Mouse (Mus musculus) G1E (cell line): ENCODE data around the gene Ppan.

Experiments
- CTCF ChIP-seq: IDR thresholded peaks from 2 replicates; pipeline ENCODE4 v1.5.1; 2012; ENCODE audit warnings: low read depth, low read length, inconsistent platforms, mixed read lengths
- GATA1 ChIP-seq: IDR thresholded peaks from 2 replicates; pipeline ENCODE4 v1.6.1; 2012; ENCODE audit warnings: borderline replicate concordance, low read length, inconsistent platforms, mixed read lengths
- GATA2 ChIP-seq: IDR thresholded peaks from 2 replicates; pipeline ENCODE4 v1.6.1; 2012; ENCODE audit warnings: low read depth, low read length, inconsistent platforms, borderline replicate concordance
- POLR2AphosphoS5 ChIP-seq: IDR thresholded peaks from 2 replicates; pipeline ENCODE4 v1.6.1; 2012; ENCODE audit warnings: low read depth, low read length, inconsistent platforms; ENCODE audit not compliant: insufficient replicate concordance
- TAL1 ChIP-seq: conservative IDR thresholded peaks from 2 replicates; pipeline ENCODE4 v1.6.1; 2012; ENCODE audit warnings: low read depth, low read length, inconsistent platforms, mixed read lengths

GRCm38 (mm10) chr9:20842211-20842610, 45.8 kb upstream of the Ppan start:
- TF ChIP-seq CTCF (no peak), GATA1 (no peak), POLR2AphosphoS5 (no peak), TAL1 (no peak), GATA2 (no peak)
